In the genomic region with DNA sequence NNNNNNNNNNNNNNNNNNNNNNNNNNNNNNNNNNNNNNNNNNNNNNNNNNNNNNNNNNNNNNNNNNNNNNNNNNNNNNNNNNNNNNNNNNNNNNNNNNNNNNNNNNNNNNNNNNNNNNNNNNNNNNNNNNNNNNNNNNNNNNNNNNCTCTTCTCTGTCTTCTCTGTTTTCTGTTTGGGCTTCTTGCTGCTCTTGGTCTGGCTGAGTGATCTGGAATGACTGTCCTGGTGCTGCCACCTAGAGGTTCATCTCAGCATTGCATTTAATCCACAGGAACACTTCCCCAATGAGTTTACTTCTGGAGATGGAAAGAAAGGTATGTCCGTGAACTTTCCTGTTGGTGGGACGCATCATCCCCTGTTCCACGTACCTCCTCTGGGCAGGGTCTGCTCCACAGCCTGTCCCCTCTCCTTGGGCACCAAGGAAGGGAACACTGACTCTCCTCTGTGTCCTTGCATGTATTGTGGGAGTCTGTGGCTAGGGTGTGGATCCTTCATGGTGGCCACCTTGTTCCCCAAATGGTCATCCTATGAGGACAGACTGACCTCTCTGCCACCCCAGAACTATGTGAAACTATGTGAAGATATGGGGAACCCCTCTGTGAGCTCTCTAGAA, we compare ENCODE assay signal across 8 mouse cellular contexts. TPM values are rescaled to one million over a fixed set of nuclear protein-coding genes. Genes with fewer than 3 reads are reported as not detected.
A peak's percentile ranks its signal among the peaks of the same experiment; 100 is the strongest.
DNase-seq lines count a peak whose midpoint lies in the region; ATAC-seq and TF ChIP-seq lines count a peak whose summit lies in the region.

No protein-coding gene starts in this region.

- ATAC-seq in forebrain, embryonic 15.5 days (replicated peaks): peak; percentile 33
- peak; percentile 17; the same call in 1 of the 2 replicates for ATAC-seq in hindbrain, embryonic 12.5 days (ENCODE audit: low FRiP score)
- ATAC-seq in lung, postnatal 0 days: peak; percentile 42

- H3K36me3 ChIP-seq in MEL (ENCODE audit: control insufficient read depth in 1 of 2, insufficient read depth in 2 of 2, low read length in 2 of 2): no peaks in the 10 kb centered on the region
- no peaks in the 10 kb centered on the region for H3K36me3 ChIP-seq in forebrain, embryonic 15.5 days
- no peaks in the 10 kb centered on the region for H3K36me3 ChIP-seq in hindbrain, embryonic 12.5 days
- H3K36me3 ChIP-seq in lung, postnatal 0 days (ENCODE audit: insufficient read depth, low read length): no peaks in the 10 kb centered on the region

- peak; percentile 83 to 97 (median 83) for TF ChIP-seq CTCF in MEL (IDR thresholded peaks at IDR 0.05 in 2 of 3, conservative IDR thresholded peaks at IDR 0.05 in 1 of 3; ENCODE audit: control insufficient read depth in 1 of 3, insufficient read depth in 1 of 3, low read depth in 2 of 3, low read length in 3 of 3, poor library complexity in 1 of 3, severe bottlenecking in 1 of 3)
- peak; percentile 95 for TF ChIP-seq CTCF in lung, postnatal 0 days (IDR thresholded peaks at IDR 0.05)

- WGBS in forebrain, embryonic 15.5 days: 32% methylated on average over 3 of the region's 3 CpGs
- 23% methylated on average over 3 of the region's 3 CpGs for WGBS in hindbrain, embryonic 12.5 days
- 2% methylated on average over 3 of the region's 3 CpGs for WGBS in lung, postnatal 0 days

- H3K4me1 ChIP-seq in MEL (ENCODE audit: control insufficient read depth in 1 of 2, insufficient read depth in 2 of 2, low read length in 2 of 2): no peaks in the 10 kb centered on the region
- peaks cover 23% of the 10 kb centered on the region for H3K4me1 ChIP-seq in forebrain, embryonic 15.5 days
- H3K4me1 ChIP-seq in hindbrain, embryonic 12.5 days: 0 out of 2 replicates have a peak, but pooled peaks cover 11% of the 10 kb centered on the region
- H3K4me1 ChIP-seq in lung, postnatal 0 days (ENCODE audit: insufficient read depth, low read depth, low read length): peaks cover 4% of the 10 kb centered on the region; the same call in 1 of the 2 replicates

- H3K9me3 ChIP-seq in MEL (replicated peaks; ENCODE audit: insufficient read depth, low read length): no peaks in the 10 kb centered on the region
- no peaks in the 10 kb centered on the region for H3K9me3 ChIP-seq in forebrain, embryonic 15.5 days
- H3K9me3 ChIP-seq in hindbrain, embryonic 12.5 days (replicated peaks): 0 out of 2 replicates have a peak, but pooled peaks cover 2% of the 10 kb centered on the region
- no peaks in the 10 kb centered on the region for H3K9me3 ChIP-seq in lung, postnatal 0 days (ENCODE audit: low read length)

- DNase-seq in MEL (ENCODE audit: low read depth, low spot score): peak; percentile 82
- peak; percentile 68 for DNase-seq in c-Kit-positive CD71-positive TER-119-positive erythroid progenitor cells, embryonic 14.5 days (ENCODE audit: low spot score)
- DNase-seq in layer of hippocampus, adult 9-11 months: peak; percentile 78
- DNase-seq in lung, postnatal 0 days (ENCODE audit: low spot score): peak; percentile 87
- peak; percentile 71 for DNase-seq in retina, adult 2 months (ENCODE audit: low read depth, low spot score)
- peak; percentile 79 for DNase-seq in thymus, postnatal 25 days

- H3K4me3 ChIP-seq in MEL (ENCODE audit: control insufficient read depth in 1 of 2, insufficient read depth in 1 of 2, low read depth in 2 of 2, low read length in 2 of 2): no peak overlapping the region
- H3K4me3 ChIP-seq in forebrain, embryonic 15.5 days: no peak overlapping the region
- H3K4me3 ChIP-seq in hindbrain, embryonic 12.5 days: no peak overlapping the region
- H3K4me3 ChIP-seq in lung, postnatal 0 days (ENCODE audit: low read depth, low read length): no peak overlapping the region

- no peak for TF ChIP-seq EP300 in MEL (IDR thresholded peaks at IDR 0.05; ENCODE audit: low read depth in 1 of 2, low read length in 2 of 2)
- TF ChIP-seq EP300 in lung, postnatal 0 days (IDR thresholded peaks at IDR 0.05): no peak

- no peak overlapping the region for H3K9ac ChIP-seq in MEL (ENCODE audit: control insufficient read depth, low read depth, low read length, poor library complexity, severe bottlenecking)
- no peak overlapping the region for H3K9ac ChIP-seq in forebrain, embryonic 15.5 days (replicated peaks)
- H3K9ac ChIP-seq in hindbrain, embryonic 12.5 days: no peak overlapping the region
- H3K9ac ChIP-seq in lung, postnatal 0 days (replicated peaks; ENCODE audit: low read depth): no peak overlapping the region

- H3K27ac ChIP-seq in MEL (ENCODE audit: control insufficient read depth, low read depth, low read length): no peak overlapping the region
- H3K27ac ChIP-seq in forebrain, embryonic 15.5 days (replicated peaks): no peak overlapping the region
- H3K27ac ChIP-seq in hindbrain, embryonic 12.5 days: no peak overlapping the region
- H3K27ac ChIP-seq in lung, postnatal 0 days (ENCODE audit: low read length): no peak overlapping the region

- H3K79me2 ChIP-seq in MEL (ENCODE audit: control insufficient read depth, insufficient read depth, low read length, poor library complexity): no peaks in the 10 kb centered on the region

- TF ChIP-seq POLR2A in MEL (IDR thresholded peaks at IDR 0.05; ENCODE audit: control insufficient read depth in 1 of 2, insufficient read depth in 1 of 2, low read depth in 1 of 2, low read length in 2 of 2, poor library complexity in 1 of 2): no peak

- no peaks in the 10 kb centered on the region for H3K27me3 ChIP-seq in MEL (ENCODE audit: control insufficient read depth in 1 of 2, insufficient read depth in 2 of 2, low read length in 2 of 2)
- H3K27me3 ChIP-seq in forebrain, embryonic 15.5 days: no peaks in the 10 kb centered on the region
- 0 out of 2 replicates have a peak, but pooled peaks cover 3% of the 10 kb centered on the region for H3K27me3 ChIP-seq in hindbrain, embryonic 12.5 days
- H3K27me3 ChIP-seq in lung, postnatal 0 days (replicated peaks; ENCODE audit: insufficient read depth, low read length): no peaks in the 10 kb centered on the region

- peak; percentile 96 for TF ChIP-seq RAD21 in MEL (IDR thresholded peaks at IDR 0.05; ENCODE audit: low read depth, low read length)

- H3K4me2 ChIP-seq in forebrain, embryonic 15.5 days (replicated peaks): no peak overlapping the region
- no peak overlapping the region for H3K4me2 ChIP-seq in hindbrain, embryonic 12.5 days (replicated peaks)
- H3K4me2 ChIP-seq in lung, postnatal 0 days (replicated peaks; ENCODE audit: low read depth, low read length): no peak overlapping the region

TF ChIP-seq in MEL, 35 proteins besides CTCF, POLR2A, EP300 and RAD21:
- TF ChIP-seq E2F4 (IDR thresholded peaks at IDR 0.05; ENCODE audit: borderline replicate concordance, low read depth, low read length) (no peak), ZC3H11A (IDR thresholded peaks at IDR 0.05; ENCODE audit: low read depth, low read length) (peak; percentile 91), TAL1 (IDR thresholded peaks at IDR 0.05; ENCODE audit: low read length) (no peak), SMC3 (IDR thresholded peaks at IDR 0.05; ENCODE audit: low read depth, low read length) (peak; percentile 96), JUND (IDR thresholded peaks at IDR 0.05; ENCODE audit: low read depth, low read length) (no peak), GABPA (IDR thresholded peaks at IDR 0.05; ENCODE audit: low read depth, low read length) (no peak), MAX (IDR thresholded peaks at IDR 0.05; ENCODE audit: low read length) (no peak), NRF1 (IDR thresholded peaks at IDR 0.05; ENCODE audit: insufficient read depth, low read depth, low read length, poor library complexity, severe bottlenecking) (no peak)

RNA-seq across cellular contexts. Expression of a gene that starts 35.8 kb away (rescaled TPM):
- total RNA-seq in MEL (2012; rRNA removed): not detected in 2 replicates
- under 1 TPM in 1 of 2 experiments, not detected in 1; 0.03 TPM for polyA plus RNA-seq in MEL (2012; ENCODE audit: insufficient read depth in 1 of 2, insufficient read length in 2 of 2, low read depth in 1 of 2, low replicate concordance in 2 of 2, missing spikeins in 1 of 2)
- polyA plus RNA-seq in forebrain, embryonic 15.5 days (2015; fragmentation: Nextera tagmentation; extraction: Ambion mirVana): 0.13 and 0.19 TPM in 2 replicates
- 0.16 TPM in 1 of 2 replicates, not detected in the other for polyA plus RNA-seq in hindbrain, embryonic 12.5 days (2016; fragmentation: Nextera tagmentation; extraction: Ambion mirVana)
- 0.27 and 0.33 TPM in 2 replicates for polyA plus RNA-seq in lung, postnatal 0 days (2015; fragmentation: Nextera tagmentation; extraction: Ambion mirVana)
